Mouse (Mus musculus): ENCODE data around the gene Pm20d1.
A peak's percentile ranks its signal among the peaks of the same experiment; 100 is the strongest.

The Pm20d1 gene

DNA sequence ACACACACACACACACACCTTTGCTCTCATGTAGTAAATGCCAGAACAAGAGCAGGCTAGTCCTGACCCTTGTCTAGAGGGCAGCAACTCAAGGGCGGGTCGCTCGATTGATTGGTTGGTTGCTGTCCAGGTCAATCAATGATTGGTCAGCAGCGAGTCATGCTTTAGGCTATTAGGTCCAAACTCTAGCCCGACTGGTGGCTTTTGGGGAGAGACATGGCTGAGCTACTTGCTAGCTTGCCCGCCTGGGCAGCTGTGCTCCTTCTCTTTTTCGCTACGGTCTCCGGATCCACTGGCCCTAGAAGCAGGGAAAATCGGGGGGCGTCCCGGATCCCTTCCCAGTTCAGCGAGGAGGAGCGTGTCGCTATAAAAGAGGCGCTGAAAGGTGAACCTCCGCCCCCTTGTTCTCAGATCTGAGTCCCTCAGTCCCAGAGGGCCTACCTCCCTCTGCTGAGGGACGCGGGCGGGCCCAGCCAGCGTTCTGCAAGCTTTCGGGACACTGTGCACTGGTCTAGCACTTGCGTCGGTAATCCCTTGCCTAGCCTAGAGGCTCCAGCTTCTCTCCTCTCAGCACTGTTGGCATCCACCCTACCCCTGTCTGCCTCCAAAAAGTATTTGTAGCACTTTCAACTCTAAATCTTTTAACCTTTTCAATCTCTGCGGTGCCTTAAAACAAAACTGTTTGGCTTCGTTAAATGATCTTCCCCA lies at the start of gene Pm20d1:
Gene Pm20d1 (plus strand): TSS at position 180 of the 708 bp plus-strand sequence.
- DNase-seq, result no peak

DNA sequence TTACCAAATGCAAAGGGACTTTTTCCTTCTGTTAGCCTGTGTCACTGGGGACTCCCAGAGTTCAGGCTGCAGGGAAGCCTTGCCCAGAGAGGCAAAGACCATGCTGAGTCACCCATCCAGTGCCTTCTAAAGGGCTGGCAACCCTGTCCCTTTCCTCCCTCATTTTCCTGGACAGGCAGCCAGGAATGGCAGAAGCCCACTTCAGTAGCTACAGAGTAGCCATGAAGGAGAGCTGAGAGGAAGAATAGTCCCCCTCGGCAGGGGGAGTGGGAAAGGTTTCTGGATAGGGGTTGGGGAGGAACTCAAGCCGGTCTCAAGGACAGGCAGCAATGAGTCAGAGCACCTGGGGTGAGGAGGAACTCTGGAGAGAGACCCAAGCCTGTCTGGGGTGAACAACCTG lies 49.4 kb upstream of the Pm20d1 start:
- no peak for DNase-seq

DNA sequence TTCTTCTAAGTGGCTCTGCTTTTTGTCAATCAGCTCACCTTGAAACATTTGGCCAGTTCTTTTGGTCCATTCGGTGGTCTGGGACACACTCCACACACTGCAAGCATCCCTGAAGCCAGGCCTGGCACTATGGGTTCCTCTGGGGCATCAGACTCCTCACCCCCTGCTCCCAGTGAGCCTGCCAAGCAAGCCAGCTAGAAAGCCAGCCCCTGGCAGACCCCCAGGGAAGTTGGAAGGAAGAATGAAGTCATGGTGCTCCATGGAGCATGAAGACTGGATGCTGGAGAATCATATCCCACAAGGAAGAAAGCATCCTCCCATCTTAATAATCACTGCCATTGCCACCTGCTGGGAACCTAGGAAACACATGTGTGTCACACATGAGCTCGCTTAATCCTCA lies 48.5 kb upstream of the Pm20d1 start:
- DNase-seq, result no peak

DNA sequence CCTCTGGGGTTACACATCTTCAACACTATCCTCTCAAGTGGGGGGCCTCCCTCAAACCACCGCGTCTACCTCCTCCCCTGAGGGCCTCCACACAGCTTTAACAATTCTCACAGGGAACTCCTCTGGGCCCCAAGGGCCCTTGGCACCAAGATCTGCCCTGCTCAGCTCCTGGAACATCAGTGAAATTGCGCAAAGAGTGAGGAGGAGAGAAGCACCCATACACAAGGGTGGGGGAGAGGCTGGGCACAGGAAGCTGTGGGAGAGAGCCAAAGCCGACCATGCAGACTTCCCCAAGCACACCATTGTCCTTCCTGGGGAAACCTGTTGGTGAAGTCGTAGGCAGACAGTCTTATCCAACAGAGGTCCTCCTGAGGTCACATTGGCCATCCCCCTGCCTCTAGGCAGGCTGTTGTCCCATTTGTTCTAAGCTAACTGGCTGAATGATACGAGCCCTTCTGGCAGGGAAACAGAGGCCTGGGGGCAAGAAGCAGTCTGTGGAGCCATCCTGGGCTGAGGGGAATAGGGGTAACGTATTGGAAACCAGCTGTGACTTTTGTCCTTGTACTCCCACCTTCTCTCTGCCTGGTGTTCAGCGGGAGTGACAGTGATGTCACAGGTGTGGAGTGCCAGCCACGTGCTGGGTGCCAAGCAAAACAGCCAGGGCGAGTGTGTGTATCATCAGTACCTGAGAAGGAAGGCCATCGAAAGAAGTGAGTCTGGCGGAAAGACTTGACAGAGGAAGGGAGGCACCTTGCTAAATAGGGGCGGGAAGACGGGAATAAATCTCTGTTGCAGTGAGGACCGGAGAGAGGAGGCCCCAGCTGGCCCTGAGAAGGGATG lies 47.3 kb upstream of the Pm20d1 start:
- DNase-seq, result no peak

DNA sequence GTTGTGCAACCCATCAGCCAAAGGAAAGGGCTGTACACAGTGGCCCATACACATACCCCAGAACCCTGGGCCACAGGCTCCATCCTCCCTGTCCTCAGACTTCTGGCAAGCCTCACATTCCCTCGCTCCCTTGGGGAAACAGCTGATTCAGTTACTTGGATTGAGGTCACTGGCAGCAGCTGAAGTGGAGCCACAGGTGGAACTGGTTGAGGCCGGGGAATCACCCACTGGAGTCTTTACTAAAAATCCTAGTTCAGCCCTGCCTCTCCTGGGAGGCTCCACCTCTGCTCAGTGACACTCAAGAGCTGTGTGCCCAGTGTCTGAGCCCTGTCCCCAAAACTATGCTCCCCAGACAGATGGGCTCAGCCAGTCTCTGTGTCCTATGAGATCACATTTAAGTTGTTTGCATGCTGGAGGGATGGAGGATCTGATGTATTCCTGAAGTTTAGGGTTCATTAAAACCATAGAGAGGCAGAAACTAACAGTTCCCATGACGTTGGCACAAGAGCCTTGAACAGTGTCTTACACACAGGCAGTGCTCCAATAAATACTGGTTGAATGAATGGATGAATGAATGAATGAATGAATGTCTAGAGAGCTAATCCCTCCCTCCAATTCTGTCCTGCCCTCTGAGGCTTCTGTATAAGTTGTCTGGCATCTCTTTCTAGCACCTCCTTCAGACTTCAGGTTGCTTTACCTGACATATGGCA lies 45.8 kb upstream of the Pm20d1 start:
- no peak for DNase-seq

DNA sequence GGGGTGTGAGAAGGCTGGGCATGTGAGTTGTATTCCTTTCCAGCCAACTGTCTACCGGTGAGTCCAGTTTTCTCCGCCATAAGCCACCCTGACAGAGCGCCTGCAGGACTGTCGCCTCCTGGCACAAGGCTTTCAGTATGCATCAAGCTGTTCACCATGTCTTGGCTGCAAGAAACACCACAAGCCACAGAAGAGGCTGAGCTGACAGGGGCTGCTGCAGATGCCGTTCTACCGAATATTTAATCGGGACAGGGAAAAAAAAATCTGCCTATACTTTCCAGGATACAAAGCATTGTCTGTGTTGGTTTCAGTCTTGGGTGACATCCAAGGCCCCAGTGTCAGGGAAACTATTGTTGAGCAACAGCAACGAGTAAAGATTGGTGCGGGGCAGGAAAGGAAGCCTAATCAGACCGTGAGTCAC lies 45.3 kb upstream of the Pm20d1 start:
- DNase-seq, result no peak

DNA sequence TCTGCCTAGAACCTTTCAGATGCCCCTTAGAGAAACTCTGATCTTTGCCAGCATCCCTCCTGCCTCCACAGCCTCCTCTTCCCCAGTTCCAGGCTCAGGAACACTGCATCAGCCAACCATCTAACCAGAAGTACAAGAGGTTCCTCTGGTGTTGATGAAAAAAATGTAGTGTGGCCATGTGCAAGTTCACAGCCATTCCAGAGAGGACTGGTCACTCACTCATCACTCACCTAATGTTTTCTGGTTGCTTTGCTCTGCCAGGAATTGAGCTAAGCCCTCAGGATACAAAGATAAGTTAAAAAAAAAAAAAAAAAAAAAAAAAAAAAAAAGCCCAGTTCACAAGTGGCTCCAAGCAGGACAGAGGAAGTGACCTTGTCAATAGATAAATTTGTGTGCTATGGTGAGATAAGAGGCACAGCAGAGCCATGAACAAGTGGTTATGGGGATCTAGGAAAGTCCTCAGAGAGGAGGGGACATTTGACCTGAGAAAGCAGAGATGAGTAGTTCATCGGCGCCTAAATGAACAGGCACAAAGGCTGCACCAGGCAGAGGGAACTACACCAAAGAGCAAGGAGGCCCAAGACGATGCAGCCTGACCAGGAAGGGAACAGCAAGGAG lies 42.9 kb upstream of the Pm20d1 start:
- no peak for DNase-seq

DNA sequence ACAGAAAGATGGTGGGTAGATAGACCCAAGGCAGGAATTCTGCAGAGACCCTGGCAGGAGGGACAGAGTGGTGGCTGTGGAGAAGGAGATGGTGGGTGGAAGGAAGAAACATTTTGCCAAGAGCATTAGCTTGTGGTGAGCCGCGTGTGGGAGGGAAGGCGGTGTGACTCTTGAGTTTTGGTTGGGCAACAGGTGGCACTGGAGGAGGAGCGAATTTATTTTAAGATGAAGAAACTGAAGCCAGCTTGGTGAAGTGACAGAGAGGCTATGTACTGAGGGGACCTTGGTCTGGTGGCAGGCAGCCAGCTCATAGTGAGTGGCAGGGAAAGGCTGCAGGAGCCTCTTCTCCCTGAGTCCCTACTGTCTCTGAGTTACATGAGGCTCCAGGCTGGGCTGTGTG lies 42.3 kb upstream of the Pm20d1 start:
- no peak for DNase-seq

DNA sequence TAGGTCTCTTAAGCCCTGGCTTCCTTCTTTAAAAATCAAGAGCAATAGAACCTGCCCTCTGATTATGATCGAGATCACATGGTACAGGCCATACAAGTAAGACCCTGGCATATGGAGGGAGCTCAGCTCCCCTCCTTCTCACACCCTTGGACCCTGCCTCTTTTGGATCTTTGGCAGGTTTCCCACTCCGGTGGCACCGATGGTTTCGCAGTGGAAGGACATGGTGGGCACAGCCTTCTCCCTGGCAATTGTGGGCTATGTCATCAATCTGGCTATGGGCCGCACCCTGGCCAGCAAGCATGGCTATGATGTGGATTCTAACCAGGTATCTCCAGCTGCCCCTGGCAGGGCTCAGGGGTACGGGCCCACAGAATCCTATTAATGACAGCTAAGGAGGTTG lies 40.0 kb upstream of the Pm20d1 start:
- DNase-seq, result no peak

DNA sequence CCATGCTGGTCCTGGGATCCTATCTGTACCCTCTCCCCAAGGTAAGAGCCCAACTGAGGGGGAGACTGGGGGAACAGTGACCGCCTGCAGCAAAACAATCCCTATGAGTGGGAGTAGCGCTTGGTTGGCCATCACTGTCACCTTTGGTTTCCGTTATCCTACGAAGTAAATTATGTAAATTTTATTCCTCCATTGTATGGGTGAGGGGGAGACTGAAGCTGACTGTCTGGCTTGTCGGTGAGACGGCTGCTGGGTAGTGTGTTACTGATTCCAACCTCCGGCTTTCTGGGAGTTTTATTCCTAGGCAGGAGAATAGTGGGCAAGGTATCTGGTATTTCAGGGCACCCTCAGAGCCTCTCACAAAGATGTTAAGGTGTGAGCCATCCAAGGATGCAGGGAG lies 38.4 kb upstream of the Pm20d1 start:
- DNase-seq, result no peak

DNA sequence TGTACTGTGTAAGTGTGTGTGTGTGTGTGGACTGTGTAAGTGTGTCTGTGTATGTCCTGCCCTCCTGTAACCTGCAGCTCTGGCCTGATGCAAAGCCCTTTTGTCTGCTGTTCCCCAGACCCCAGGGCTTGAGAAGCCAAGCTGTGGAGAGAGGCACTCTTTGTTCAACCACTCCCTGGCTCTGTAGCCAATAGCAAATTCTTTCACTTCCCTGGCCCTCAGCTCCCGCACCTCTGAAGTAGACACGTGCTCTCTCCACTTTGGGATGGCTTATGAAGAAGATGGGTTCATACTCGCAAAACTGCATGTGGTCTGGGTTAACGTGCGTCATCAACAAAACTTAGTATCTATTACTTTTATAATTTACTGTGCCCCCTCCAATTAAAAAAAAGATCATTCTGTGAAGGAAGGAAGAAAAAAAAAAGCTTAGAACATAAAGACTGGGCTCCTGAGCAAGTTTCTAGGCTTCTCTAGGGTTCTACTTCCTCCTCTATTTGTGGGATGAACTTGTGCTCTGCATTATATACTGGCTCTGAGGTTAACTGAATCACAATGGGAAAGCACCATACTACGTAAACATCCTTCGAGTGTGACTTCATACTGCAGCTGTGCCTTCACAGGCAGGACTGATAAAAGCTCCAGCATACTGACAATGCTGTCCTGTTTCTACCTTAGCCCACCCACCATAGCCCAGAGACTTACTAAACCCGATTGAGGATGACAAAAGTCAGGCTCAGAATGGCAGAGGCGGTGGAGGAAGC lies 37.3 kb upstream of the Pm20d1 start:
- DNase-seq, result no peak

DNA sequence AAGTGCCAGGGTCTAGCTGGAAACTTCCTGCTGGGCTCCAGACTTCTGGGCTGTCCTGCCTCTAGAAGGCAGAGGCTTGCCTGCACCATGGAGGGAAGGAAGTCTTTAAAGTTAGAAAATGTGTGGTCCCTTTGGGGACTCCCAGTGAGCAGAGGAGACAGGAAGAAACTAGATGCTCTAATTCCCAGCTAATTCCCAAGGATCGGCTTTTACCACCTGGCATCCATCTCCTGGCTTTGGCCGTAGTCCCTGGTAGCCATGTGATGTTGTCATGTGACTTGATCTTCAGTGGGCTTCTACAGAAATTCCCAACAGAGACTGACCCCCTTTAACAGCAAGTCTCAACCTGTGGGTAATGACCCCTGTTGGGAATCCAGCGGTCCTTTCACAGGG lies 36.8 kb upstream of the Pm20d1 start:
- DNase-seq, result no peak

DNA sequence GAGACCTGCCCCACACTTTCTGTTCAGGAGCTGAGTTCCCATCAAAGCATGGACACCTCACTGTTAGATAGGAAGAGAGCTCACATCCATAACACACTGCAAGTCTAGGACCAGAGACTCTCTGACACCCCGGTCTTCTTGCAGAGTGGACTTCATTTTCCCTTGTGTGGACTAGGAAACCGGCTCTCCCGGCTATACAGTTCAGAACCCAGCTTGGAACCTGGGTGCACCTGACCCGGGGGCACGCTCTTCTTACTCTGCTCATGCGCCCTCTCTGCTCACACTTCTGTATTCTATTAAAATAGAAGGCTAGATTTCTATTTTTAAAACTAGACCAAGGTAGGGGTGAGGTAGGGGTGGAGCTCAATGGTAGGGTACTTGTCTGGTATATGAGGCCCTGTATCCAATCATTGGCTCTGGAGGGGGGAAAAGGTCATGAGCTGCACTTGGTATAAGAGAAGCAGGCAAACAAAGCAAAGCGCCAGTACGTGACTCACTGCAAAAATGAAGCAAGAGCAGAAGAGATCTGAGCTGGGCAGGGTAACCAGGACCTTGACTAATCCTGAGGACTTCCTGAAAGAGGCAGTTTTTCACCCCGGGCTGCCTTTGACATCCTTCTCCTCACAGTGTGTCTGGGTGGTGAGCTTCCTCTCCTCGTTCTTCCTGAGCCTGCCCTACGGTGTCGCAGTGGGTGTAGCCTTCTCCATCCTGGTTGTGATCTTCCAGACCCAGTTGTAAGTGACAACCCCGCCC lies 35.9 kb upstream of the Pm20d1 start:
- no peak for DNase-seq

DNA sequence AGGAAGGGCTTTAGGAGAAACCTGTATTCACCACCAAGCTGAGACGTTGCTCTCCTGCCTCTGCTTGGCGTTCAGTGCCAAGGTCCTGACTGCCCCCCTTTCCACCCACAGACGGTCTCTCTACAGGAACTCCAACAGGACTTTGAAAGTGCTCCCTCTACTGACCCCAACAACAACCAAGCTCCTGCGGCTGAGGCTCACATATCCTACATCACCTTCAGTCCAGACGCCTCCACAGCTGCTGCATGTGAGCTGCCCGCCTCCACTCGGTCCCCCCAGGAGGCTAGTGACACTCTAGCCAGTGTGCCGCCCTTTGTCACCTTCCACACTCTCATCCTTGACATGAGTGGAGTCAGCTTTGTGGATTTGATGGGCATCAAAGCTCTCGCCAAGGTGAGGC lies 33.5 kb upstream of the Pm20d1 start:
- DNase-seq, result no peak

DNA sequence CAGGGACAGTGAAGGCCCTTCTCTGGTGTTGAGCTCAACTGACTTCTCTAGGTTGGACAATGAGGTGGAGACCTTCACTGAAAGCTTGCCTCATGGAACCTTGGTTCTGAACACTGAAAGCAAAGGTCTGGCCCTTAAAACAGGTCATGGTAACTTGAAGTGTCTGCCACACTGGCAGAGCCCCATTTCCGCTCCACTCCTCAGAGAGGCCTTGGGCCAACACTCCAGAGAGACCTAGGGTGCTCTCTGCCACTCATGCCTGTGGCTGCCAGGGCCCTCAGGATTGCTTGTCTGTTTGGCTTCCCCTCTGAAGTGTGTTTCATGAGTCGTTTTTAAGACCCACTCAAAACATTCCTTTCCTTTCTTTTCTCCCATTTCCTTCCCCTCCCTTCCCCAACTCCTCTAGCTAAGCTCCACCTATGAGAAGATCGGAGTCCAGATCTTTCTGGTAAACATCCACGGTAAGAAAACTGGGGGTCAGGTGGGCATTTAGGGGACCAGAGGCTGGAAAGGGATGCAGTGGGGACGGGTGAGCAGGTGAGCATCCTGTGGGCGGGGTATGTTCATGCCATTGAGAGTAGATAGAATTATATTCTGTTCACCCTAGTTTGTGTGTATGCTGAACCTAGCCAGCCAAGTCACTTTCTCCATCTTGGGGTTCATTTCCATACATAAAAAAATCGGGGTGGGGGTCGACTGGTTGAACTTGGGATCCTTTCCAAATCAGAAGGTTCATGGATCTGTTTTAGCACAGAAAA lies 32.4 kb upstream of the Pm20d1 start:
- no peak for DNase-seq

DNA sequence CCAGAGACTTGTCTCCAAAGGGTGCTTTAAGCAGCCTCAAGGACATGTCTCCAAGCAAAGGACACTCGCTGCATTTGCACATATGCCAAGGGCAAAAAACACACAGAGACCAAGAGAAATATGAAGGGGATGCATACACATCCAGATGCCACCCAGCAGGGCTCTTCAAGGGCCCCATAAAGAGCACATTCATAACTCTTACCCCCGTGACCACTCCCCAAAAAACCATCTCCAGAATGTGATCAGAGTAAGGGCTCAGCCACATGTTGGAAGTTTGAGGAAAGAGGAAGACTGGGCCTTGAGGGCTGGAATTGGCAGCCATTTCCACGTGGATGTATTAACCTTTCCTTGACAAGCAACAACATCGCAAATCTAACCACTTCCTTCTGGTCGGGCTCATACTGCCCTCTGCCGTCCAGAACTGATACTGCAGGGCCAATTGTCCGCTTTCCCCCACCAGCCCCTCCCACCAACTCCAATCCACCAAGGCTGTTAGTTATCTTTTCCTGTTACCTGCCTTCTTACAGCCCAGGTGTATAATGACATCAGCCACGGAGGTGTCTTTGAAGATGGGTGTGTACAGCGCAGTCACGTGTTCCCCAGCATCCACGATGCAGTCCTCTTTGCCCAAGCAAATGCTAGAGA lies 31.7 kb upstream of the Pm20d1 start:
- DNase-seq, result peak; percentile 91

DNA sequence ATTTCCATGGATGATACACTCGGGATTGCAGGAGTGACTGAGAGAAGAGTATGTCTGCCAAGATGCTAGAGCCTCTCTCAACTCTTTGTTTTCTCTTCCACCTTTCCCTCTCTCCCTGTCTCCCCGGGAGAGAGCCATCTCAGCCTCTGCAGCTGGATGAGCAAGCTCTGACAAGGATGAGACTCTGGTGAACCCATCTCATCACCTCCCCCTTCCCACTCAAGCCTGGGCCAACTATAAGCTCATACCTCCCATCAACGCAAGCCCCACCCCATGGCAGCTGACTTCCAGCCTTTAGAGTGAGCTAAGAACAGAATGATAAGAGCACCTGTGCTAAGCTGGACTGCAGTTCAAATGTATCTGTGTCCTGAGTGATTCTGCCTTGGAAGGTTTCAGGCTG lies 27.9 kb upstream of the Pm20d1 start:
- no peak for DNase-seq

DNA sequence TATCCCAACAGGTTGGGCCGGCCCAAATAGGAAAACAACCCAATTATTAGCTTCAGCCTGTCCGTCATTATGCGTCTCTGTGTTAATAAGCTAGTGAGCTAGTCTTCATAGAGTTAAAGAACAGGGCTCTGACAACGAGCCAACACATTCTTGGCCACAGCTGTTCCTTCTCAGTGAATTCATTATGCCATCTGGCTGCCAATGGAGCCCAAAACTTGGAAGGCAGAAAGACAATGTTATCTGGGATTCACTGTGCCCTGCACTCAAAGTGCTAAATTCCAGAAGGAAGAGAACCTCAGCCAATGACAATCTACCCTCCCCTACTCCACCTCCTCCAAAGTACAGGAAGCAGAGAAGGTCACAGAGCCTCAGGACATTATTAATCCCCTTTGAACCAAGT lies 26.5 kb upstream of the Pm20d1 start:
- no peak for DNase-seq

DNA sequence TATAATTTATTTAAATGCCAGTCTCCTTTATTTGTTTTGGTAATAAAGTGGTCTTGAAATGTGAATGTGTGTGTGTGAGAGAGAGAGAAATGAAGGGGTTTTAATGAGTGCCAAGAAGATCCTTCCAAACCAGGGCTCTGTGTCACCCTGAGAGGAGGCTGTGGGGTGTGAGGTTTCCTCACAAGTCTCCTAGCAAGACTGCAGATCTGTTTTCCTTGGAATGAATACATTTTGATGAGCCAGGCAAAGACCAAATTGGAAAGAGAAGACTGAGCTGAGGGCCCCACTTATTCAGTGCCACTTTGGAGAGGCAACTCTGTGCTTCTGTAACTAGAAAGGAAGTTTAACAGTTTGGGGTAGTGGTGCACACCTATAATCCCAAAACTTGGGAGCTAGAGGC lies 25.7 kb upstream of the Pm20d1 start:
- DNase-seq, result no peak

DNA sequence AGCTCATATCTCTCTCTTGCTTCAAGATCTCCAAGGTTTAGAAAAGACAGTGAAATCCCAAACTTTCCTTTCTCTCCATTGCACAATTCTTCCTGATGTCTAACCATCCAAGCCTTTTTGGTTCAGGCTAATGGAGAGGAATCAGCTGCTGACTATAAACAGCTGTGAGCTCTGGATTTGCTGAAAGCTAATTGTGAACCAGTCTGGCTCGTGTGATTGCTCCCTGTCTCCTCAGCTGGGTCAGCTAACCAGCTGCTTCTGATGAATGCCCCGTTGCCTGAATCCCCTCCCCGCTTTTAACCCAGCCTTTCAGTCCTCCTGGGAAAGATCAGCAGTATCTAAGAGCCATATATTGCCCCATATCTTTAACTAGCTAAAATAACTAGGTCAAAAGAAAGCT lies 2.6 kb upstream of the Pm20d1 start:
- DNase-seq, result no peak

DNA sequence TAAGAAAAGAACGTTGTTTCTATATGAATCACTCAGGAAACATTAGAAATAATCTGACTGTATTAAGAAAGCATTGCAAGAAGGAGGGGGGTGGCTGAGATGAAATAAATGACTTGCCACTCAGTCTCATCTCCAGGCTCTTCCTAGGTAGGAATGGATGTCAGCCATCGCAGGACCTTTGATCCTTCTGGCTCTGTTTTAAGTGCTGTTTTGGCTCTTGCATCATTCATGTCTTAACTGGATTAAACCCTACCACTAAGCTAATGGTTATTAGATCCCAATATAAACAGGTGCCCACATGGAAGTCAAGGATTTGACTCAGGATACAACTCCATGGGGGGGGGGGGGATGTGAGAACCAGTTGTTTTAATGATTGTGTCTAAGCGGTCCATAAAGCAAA lies 2.0 kb upstream of the Pm20d1 start:
- no peak for DNase-seq

Data from thymus, postnatal 4 days (tissue).